Mouse (Mus musculus): Measurements from ENCODE around the gene Cyp4x1.

Gene Cyp4x1

DNA sequence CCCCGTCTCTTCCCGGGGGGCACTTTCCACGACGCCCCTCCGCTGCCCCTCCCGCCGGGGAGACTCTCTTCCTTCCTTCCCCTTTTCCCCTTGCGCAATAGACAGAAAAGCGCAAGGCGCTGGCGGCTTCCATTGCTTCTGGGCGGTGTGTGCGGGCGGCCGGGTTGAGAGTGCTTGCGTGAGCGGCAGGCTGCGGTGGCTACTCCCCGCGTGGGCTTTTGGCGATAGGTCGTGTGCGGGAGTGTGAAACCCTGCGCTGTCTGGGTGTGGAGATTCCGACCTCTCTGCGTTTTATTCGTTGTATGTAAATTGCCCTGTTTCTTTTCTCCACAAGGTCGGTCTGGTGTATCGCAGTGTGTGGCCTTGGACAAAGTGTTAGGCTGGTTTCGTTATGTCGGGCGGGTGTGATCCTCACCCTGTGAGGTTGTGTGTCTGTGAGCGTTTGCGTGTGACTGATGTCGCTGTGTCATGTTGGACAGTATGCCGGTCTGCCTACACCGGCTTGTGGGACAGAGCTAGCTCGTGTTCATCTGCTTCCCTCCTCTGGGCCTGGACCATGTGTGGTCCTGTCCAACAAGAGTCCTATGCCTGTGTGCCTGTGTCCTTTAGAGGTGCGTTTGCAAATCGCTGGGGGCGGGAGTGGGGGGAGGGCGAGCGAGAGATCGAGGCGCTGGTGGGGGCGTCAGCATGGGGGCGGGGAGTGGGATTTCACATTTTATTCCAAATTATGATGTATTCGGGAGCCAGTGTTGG, 77.0 kb downstream of the Cyp4x1 start:
- in situ Hi-C loops (cut with MboI): no loop called here

DNA sequence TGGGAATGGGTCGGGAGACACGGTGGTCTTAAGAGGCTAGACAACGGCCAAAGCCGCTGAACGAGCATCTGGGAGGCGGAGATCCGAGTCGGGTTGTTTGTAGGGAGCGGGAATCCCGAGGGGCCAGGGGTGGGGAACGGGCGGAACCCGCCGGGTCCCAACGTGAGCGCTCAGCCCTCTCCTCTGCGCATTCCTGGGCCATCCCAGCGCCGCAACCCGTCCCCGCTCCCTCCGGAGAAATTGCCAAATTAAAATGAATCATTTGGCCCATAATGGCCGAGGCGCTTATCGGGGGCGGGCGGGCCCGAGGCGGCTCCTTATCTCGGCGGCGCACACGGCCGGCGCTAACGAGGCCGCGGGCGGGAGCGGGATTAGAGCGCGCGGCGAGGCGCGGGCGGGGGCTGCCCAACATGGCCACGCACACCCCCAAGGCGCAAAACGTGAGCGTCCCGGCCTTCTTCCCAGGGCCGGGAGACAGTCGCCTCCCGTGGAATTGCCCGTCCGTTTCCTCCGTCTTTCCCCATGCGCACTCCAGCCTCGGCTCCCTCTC, 77.6 kb downstream of the Cyp4x1 start, which contains the start of gene Tal1:
Gene Tal1, plus strand, starts transcription at position 56 of the 550 bp plus-strand sequence.
- in situ Hi-C loops (cut with MboI): no loop called here
